Mouse (Mus musculus) brain, embryonic 14.5 days (tissue): ENCODE measurements around the gene Dse. TPM values are rescaled to one million over a fixed set of nuclear protein-coding genes. Genes with fewer than 3 reads are reported as not detected.

ENCODE experiments used
- DNase-seq: peaks from one replicate; pipeline ENCODE4 v3.0.0-alpha.2; 2011; ENCODE audit warnings: low read depth
- CTCF ChIP-seq: fragments of 200-500 bp; IDR thresholded peaks from 2 replicates; pipeline ENCODE4 v1.5.1; 2012; ENCODE audit warnings: inconsistent platforms, mild to moderate bottlenecking, moderate library complexity, borderline replicate concordance; ENCODE audit not compliant: insufficient read depth, insufficient read length; ENCODE audit errors: extremely low read depth
- POLR2A ChIP-seq: fragments of 200-500 bp; IDR thresholded peaks from 2 replicates; pipeline ENCODE4 v1.6.1; 2012; ENCODE audit warnings: mild to moderate bottlenecking, inconsistent platforms, borderline replicate concordance; ENCODE audit not compliant: poor library complexity, insufficient read depth, insufficient read length, severe bottlenecking; ENCODE audit errors: extremely low read depth
- polyA plus RNA-seq: library from polyadenylated mRNA; depleted of rRNA; stranded (reverse); fragments of >200 nt; gene quantifications from 2 replicates; pipeline ENCODE4 v1.2.3, GENCODE M21; 2012; rRNA removed

The Dse gene
- polyA plus RNA-seq, 1 experiment, result 7.6 TPM

- no peak for DNase-seq
- no peak for TF ChIP-seq CTCF
- no peak for TF ChIP-seq POLR2A
These were observed 89.7 kb downstream of the Dse start for GRCm38 (mm10) chr10:34117770-34118169.

GRCm38 (mm10) chr10:34117131-34117530 lies 90.4 kb downstream of the Dse start:
- DNase-seq, result peak; percentile 14
- TF ChIP-seq POLR2A (no peak), CTCF (no peak)

- TF ChIP-seq POLR2A, result no peak
- TF ChIP-seq CTCF, result no peak
- no peak for DNase-seq
These were observed 95.4 kb downstream of the Dse start for GRCm38 (mm10) chr10:34111964-34112738.

GRCm38 (mm10) chr10:34110863-34111465 lies 96.6 kb downstream of the Dse start:
- DNase-seq, result no peak
- no peak for TF ChIP-seq POLR2A
- TF ChIP-seq CTCF, result no peak

Other genes starting within 250 kb of the Dse start
- gene Rwdd1, start 188.1 kb downstream of the Dse start, polyA plus RNA-seq, result 70.6 and 72.4 TPM in 2 replicates
- gene Trappc3l, start 170.1 kb downstream of the Dse start, polyA plus RNA-seq, result 0.08 TPM in 1 of 2 replicates, not detected in the other
- gene Calhm4, start 163.4 kb downstream of the Dse start, polyA plus RNA-seq, result not detected in 2 replicates
- gene Calhm5, start 111.2 kb downstream of the Dse start, polyA plus RNA-seq, result 0.16 and 0.33 TPM in 2 replicates
- gene Calhm6, start 79.7 kb downstream of the Dse start, polyA plus RNA-seq, result 0.23 and 0.38 TPM in 2 replicates
- gene Tspyl1, start 74.5 kb upstream of the Dse start, polyA plus RNA-seq, result 68.5 and 77.6 TPM in 2 replicates
- 140 and 191 TPM in 2 replicates for gene Tspyl4, start 89.7 kb upstream of the Dse start, polyA plus RNA-seq
- gene Col10a1, start 182.3 kb upstream of the Dse start, polyA plus RNA-seq, result 0.05 and 0.30 TPM in 2 replicates
- gene Nt5dc1, start 210.8 kb upstream of the Dse start, polyA plus RNA-seq, result 1.6 and 1.7 TPM in 2 replicates